Mouse (Mus musculus) heart, embryonic 10.5 days (tissue): ENCODE measurements around the gene Atp8a1. TPM values are rescaled to one million over a fixed set of nuclear protein-coding genes. Genes with fewer than 3 reads are reported as not detected.
"Not testable (repeated sequence)": the region's sequence is repeated elsewhere in the genome, so short reads cannot be mapped to it uniquely, and the experiment has no call there.

Source experiments
- DNase-seq: peaks from one replicate; pipeline ENCODE4 v3.0.0-alpha.2; 2017; ENCODE audit warnings: low spot score
- H3K27ac ChIP-seq: fragments of 300-500 bp; sonication (generic); 2 replicates; pipeline ENCODE4 v1.5.1; 2016; ENCODE audit warnings: mild to moderate bottlenecking
- H3K27me3 ChIP-seq: fragments of 300-500 bp; sonication (generic); 2 replicates; pipeline ENCODE4 v1.6.1; 2016; ENCODE audit warnings: mild to moderate bottlenecking; ENCODE audit not compliant: poor library complexity, insufficient read depth, severe bottlenecking
- H3K36me3 ChIP-seq: fragments of 300-500 bp; sonication (generic); 2 replicates; pipeline ENCODE4 v1.6.1; 2016; ENCODE audit warnings: mild to moderate bottlenecking, moderate library complexity
- H3K4me1 ChIP-seq: fragments of 300-500 bp; sonication (generic); 2 replicates; pipeline ENCODE4 v1.6.1; 2016; ENCODE audit warnings: mild to moderate bottlenecking
- H3K4me3 ChIP-seq: fragments of 300-500 bp; sonication (generic); 2 replicates; pipeline ENCODE4 v1.5.1; 2016; ENCODE audit warnings: mild to moderate bottlenecking, moderate library complexity
- H3K9me3 ChIP-seq: fragments of 300-500 bp; sonication (generic); 2 replicates; pipeline ENCODE4 v1.6.1; 2016; ENCODE audit warnings: mild to moderate bottlenecking, moderate library complexity
- WGBS: fragments of 180-500 bp; shearing (Covaris S2); methylation state at CpG from one replicate; pipeline ENCODE4 v1.1.7; 2016; 5-methylcytosine and 5-hydroxymethylcytosine counted together
- polyA plus RNA-seq: library from polyadenylated mRNA; unstranded; fragments of >200 nt; fragmentation: Nextera tagmentation; extraction: Ambion mirVana; gene quantifications from 2 replicates; pipeline ENCODE4 v1.2.1, GENCODE M21; 2016

The Atp8a1 gene
- polyA plus RNA-seq, 1 experiment from 2014 or later, result 16.2 TPM

- no peak overlapping the region for H3K4me3 ChIP-seq
- 69% methylated on average over 2 of the region's 2 CpGs for WGBS
- H3K27me3 ChIP-seq, result no peaks in the 10 kb centered on the region
- no peaks in the 10 kb centered on the region for H3K36me3 ChIP-seq
- H3K9me3 ChIP-seq, result no peaks in the 10 kb centered on the region
- no peak for DNase-seq
- H3K4me1 ChIP-seq, result peaks cover 9% of the 10 kb centered on the region; the same call in 1 of the 2 replicates
- H3K27ac ChIP-seq, result no peak overlapping the region
Observed at GRCm38 (mm10) chr5:67821185-67821584, 26.0 kb downstream of the Atp8a1 start.

- no peaks in the 10 kb centered on the region for H3K36me3 ChIP-seq
- H3K4me3 ChIP-seq, result no peak overlapping the region
- DNase-seq, result no peak
- H3K9me3 ChIP-seq, result no peaks in the 10 kb centered on the region
- peaks cover 18% of the 10 kb centered on the region for H3K4me1 ChIP-seq
- no peak overlapping the region for H3K27ac ChIP-seq
- WGBS, result 82% methylated on average over 5 of the region's 5 CpGs
- no peaks in the 10 kb centered on the region for H3K27me3 ChIP-seq
Observed at GRCm38 (mm10) chr5:67819451-67819850, 27.8 kb downstream of the Atp8a1 start.

GRCm38 (mm10) chr5:67815572-67816325 is 31.5 kb downstream of the Atp8a1 start:
- no peaks in the 10 kb centered on the region for H3K9me3 ChIP-seq
- peak overlapping the region; percentile 64 for H3K27ac ChIP-seq
- WGBS, result 16% methylated on average over 16 of the region's 16 CpGs
- peaks cover 8% of the 10 kb centered on the region for H3K4me1 ChIP-seq
- no peaks in the 10 kb centered on the region for H3K36me3 ChIP-seq
- no peaks in the 10 kb centered on the region for H3K27me3 ChIP-seq
- DNase-seq, result peak; percentile 91
- peak overlapping the region; percentile 44 for H3K4me3 ChIP-seq

- H3K4me1 ChIP-seq, result not testable (repeated sequence)
- Histone ChIP-seq H3K4me3 (peak overlapping the region; percentile 44), H3K27ac (peak overlapping the region; percentile 64)
Observed at GRCm38 (mm10) chr5:67815060-67815459, 32.2 kb downstream of the Atp8a1 start.

GRCm38 (mm10) chr5:67814437-67814965 is 32.7 kb downstream of the Atp8a1 start:
- Histone ChIP-seq H3K9me3 (no peaks in the 10 kb centered on the region), H3K4me1 (peaks cover 8% of the 10 kb centered on the region), H3K27me3 (no peaks in the 10 kb centered on the region), H3K27ac (peak overlapping the region; percentile 65), H3K36me3 (no peaks in the 10 kb centered on the region), H3K4me3 (peak overlapping the region; percentile 32; the same call in 1 of the 2 replicates)
- WGBS, result 78% methylated on average over 7 of the region's 7 CpGs
- DNase-seq, result no peak

More at GRCm38 (mm10) chr5:67815060-67815459, 32.2 kb downstream of the Atp8a1 start:
- not testable (repeated sequence) for H3K36me3 ChIP-seq, DNase-seq, H3K27me3 ChIP-seq, H3K9me3 ChIP-seq
- WGBS, result 59% methylated on average over 8 of the region's 8 CpGs

GRCm38 (mm10) chr5:67813334-67813733 is 33.9 kb downstream of the Atp8a1 start:
- DNase-seq, result no peak
- H3K27ac ChIP-seq, result no peak overlapping the region
- no peaks in the 10 kb centered on the region for H3K9me3 ChIP-seq
- 76% methylated on average over 5 of the region's 5 CpGs for WGBS
- H3K4me1 ChIP-seq, result peaks cover 8% of the 10 kb centered on the region
- no peaks in the 10 kb centered on the region for H3K36me3 ChIP-seq
- peak overlapping the region; percentile 18; the same call in 1 of the 2 replicates for H3K4me3 ChIP-seq
- H3K27me3 ChIP-seq, result no peaks in the 10 kb centered on the region

- H3K27ac ChIP-seq, result no peak overlapping the region
- no peaks in the 10 kb centered on the region for H3K9me3 ChIP-seq
- H3K4me1 ChIP-seq, result peaks cover 16% of the 10 kb centered on the region
- no peaks in the 10 kb centered on the region for H3K36me3 ChIP-seq
- WGBS, result 89% methylated on average over 17 of the region's 17 CpGs
- no peak overlapping the region for H3K4me3 ChIP-seq
- no peak for DNase-seq
- no peaks in the 10 kb centered on the region for H3K27me3 ChIP-seq
Observed at GRCm38 (mm10) chr5:67802174-67803030, 44.8 kb downstream of the Atp8a1 start.

GRCm38 (mm10) chr5:67800801-67801200 is 46.4 kb downstream of the Atp8a1 start:
- Histone ChIP-seq H3K27ac (no peak overlapping the region), H3K27me3 (no peaks in the 10 kb centered on the region), H3K4me1 (peaks cover 16% of the 10 kb centered on the region), H3K36me3 (no peaks in the 10 kb centered on the region), H3K4me3 (no peak overlapping the region), H3K9me3 (no peaks in the 10 kb centered on the region)
- no peak for DNase-seq
- WGBS, result 59% methylated on average over 8 of the region's 8 CpGs

- Histone ChIP-seq H3K9me3 (no peaks in the 10 kb centered on the region), H3K4me3 (no peak overlapping the region), H3K4me1 (peaks cover 16% of the 10 kb centered on the region), H3K36me3 (no peaks in the 10 kb centered on the region), H3K27me3 (no peaks in the 10 kb centered on the region), H3K27ac (no peak overlapping the region)
- DNase-seq, result no peak
- WGBS, result 80% methylated on average over 7 of the region's 7 CpGs
Observed at GRCm38 (mm10) chr5:67799785-67800184, 47.4 kb downstream of the Atp8a1 start.

GRCm38 (mm10) chr5:67798348-67798747 is 48.9 kb downstream of the Atp8a1 start:
- peaks cover 17% of the 10 kb centered on the region for H3K4me1 ChIP-seq
- no peaks in the 10 kb centered on the region for H3K27me3 ChIP-seq
- no peaks in the 10 kb centered on the region for H3K9me3 ChIP-seq
- H3K27ac ChIP-seq, result no peak overlapping the region
- DNase-seq, result no peak
- no peak overlapping the region for H3K4me3 ChIP-seq
- H3K36me3 ChIP-seq, result no peaks in the 10 kb centered on the region
- WGBS, result 90% methylated on average over 4 of the region's 4 CpGs

- Histone ChIP-seq H3K4me1 (peaks cover 17% of the 10 kb centered on the region), H3K36me3 (no peaks in the 10 kb centered on the region), H3K9me3 (no peaks in the 10 kb centered on the region), H3K4me3 (no peak overlapping the region), H3K27me3 (no peaks in the 10 kb centered on the region), H3K27ac (no peak overlapping the region)
- WGBS, result 75% methylated on average over 14 of the region's 14 CpGs
- DNase-seq, result no peak
Observed at GRCm38 (mm10) chr5:67797006-67797958, 50.0 kb downstream of the Atp8a1 start.

GRCm38 (mm10) chr5:67794129-67794800 is 53.0 kb downstream of the Atp8a1 start:
- 47% methylated on average over 10 of the region's 10 CpGs for WGBS
- H3K4me1 ChIP-seq, result peaks cover 8% of the 10 kb centered on the region; the same call in 1 of the 2 replicates
- no peak for DNase-seq
- H3K4me3 ChIP-seq, result no peak overlapping the region
- no peaks in the 10 kb centered on the region for H3K36me3 ChIP-seq
- H3K27me3 ChIP-seq, result no peaks in the 10 kb centered on the region
- no peaks in the 10 kb centered on the region for H3K9me3 ChIP-seq
- H3K27ac ChIP-seq, result no peak overlapping the region
